Comparison of ENCODE assay signal across 20 mouse cellular contexts in genomic region chr2:76076047-76076446, GRCm38 (mm10).
DNase-seq lines count a peak whose midpoint lies in the region; ATAC-seq lines count a peak whose summit lies in the region.
"Had no signal": no experiment of that assay in that cellular context is flagged by ENCODE, and none has a peak within 500 bp of the region (broad histone marks: within the 10 kb centered on the region; RNA-seq: fewer than 3 reads in every experiment).

No protein-coding gene starts in this region.

- WGBS in kidney, embryonic 14.5 days: 51% methylated on average over 4 of the region's 4 CpGs
- WGBS in kidney, embryonic 16.5 days: 54% methylated on average over 4 of the region's 4 CpGs

- no peak overlapping the region for H3K4me3 ChIP-seq in kidney, embryonic 14.5 days (ENCODE audit: low read length)
- H3K4me3 ChIP-seq in kidney, embryonic 16.5 days (ENCODE audit: low read length): no peak overlapping the region
- H3K4me3 ChIP-seq: embryonic facial prominence, embryonic 10.5 days; embryonic facial prominence, embryonic 12.5 days; forebrain, embryonic 13.5 days; forebrain, embryonic 15.5 days had no signal

- no peak overlapping the region for H3K9ac ChIP-seq in kidney, embryonic 14.5 days (ENCODE audit: low read depth, low read length)
- H3K9ac ChIP-seq in kidney, embryonic 16.5 days (replicated peaks; ENCODE audit: low read length): no peak overlapping the region
- H3K9ac ChIP-seq: embryonic facial prominence, embryonic 12.5 days; forebrain, embryonic 13.5 days; forebrain, embryonic 15.5 days had no signal

- no peak overlapping the region for H3K4me2 ChIP-seq in kidney, embryonic 14.5 days (replicated peaks; ENCODE audit: low read depth, low read length)
- no peak overlapping the region for H3K4me2 ChIP-seq in kidney, embryonic 16.5 days (replicated peaks; ENCODE audit: low read depth, low read length)
- H3K4me2 ChIP-seq: embryonic facial prominence, embryonic 12.5 days; forebrain, embryonic 13.5 days; forebrain, embryonic 15.5 days had no signal

- H3K4me1 ChIP-seq in kidney, embryonic 14.5 days (ENCODE audit: control insufficient read depth, insufficient read depth, low read length): peaks cover 26% of the 10 kb centered on the region; the same call in 1 of the 2 replicates
- H3K4me1 ChIP-seq in kidney, embryonic 16.5 days (ENCODE audit: insufficient read depth, low read length): peaks cover 21% of the 10 kb centered on the region
- H3K4me1 ChIP-seq: embryonic facial prominence, embryonic 12.5 days; forebrain, embryonic 13.5 days; forebrain, embryonic 15.5 days had no signal

- no peaks in the 10 kb centered on the region for H3K36me3 ChIP-seq in kidney, embryonic 14.5 days (ENCODE audit: control insufficient read depth, insufficient read depth, low read length)
- no peaks in the 10 kb centered on the region for H3K36me3 ChIP-seq in kidney, embryonic 16.5 days (ENCODE audit: insufficient read depth, low read length)
- H3K36me3 ChIP-seq: embryonic facial prominence, embryonic 10.5 days; embryonic facial prominence, embryonic 12.5 days; forebrain, embryonic 15.5 days had no signal

- no peaks in the 10 kb centered on the region for H3K27me3 ChIP-seq in kidney, embryonic 14.5 days (ENCODE audit: control insufficient read depth, insufficient read depth, low read length)
- H3K27me3 ChIP-seq in kidney, embryonic 16.5 days (ENCODE audit: insufficient read depth, low read length): no peaks in the 10 kb centered on the region
- H3K27me3 ChIP-seq: embryonic facial prominence, embryonic 12.5 days; forebrain, embryonic 13.5 days; forebrain, embryonic 15.5 days had no signal

- no peak for DNase-seq in kidney, postnatal 25 days
- DNase-seq in kidney, postnatal 4 days: no peak
- DNase-seq in kidney, postnatal 10 days: peak; percentile 37
- peak; percentile 36 for DNase-seq in kidney, postnatal 14 days
- DNase-seq in adrenal gland, postnatal 4 days (ENCODE audit: low spot score in 2 of 2): no peak
- no peak for DNase-seq in urinary bladder, postnatal 4 days (ENCODE audit: low spot score in 2 of 2)
- DNase-seq: adrenal gland, adult 2 months; adrenal gland, postnatal 10 days; adrenal gland, postnatal 25 days; cerebellum, adult 11-12 months; cerebellum, adult 2 months; cerebellum, adult 9-10 months; cerebellum, postnatal 10 days; cerebellum, postnatal 25 days had no signal

- H3K27ac ChIP-seq in kidney, embryonic 14.5 days (ENCODE audit: low read depth, low read length): peak overlapping the region; percentile 63
- H3K27ac ChIP-seq in kidney, embryonic 16.5 days (ENCODE audit: low read length): peak overlapping the region; percentile 53; the same call in 1 of the 2 replicates
- H3K27ac ChIP-seq: embryonic facial prominence, embryonic 10.5 days; embryonic facial prominence, embryonic 12.5 days; forebrain, embryonic 13.5 days; forebrain, embryonic 15.5 days had no signal

- H3K9me3 ChIP-seq in kidney, embryonic 14.5 days (ENCODE audit: control insufficient read depth, low read length): no peaks in the 10 kb centered on the region
- H3K9me3 ChIP-seq in kidney, embryonic 16.5 days (ENCODE audit: low read length): no peaks in the 10 kb centered on the region
- H3K9me3 ChIP-seq: embryonic facial prominence, embryonic 10.5 days; embryonic facial prominence, embryonic 12.5 days; forebrain, embryonic 13.5 days; forebrain, embryonic 15.5 days had no signal

- peak; percentile 42; the same call in 1 of the 2 replicates for ATAC-seq in kidney, embryonic 14.5 days (ENCODE audit: low FRiP score, low TSS enrichment)
- peak; percentile 82; the same call in 1 of the 2 replicates for ATAC-seq in kidney, embryonic 16.5 days (ENCODE audit: low FRiP score, low TSS enrichment)
- ATAC-seq: forebrain, embryonic 13.5 days; forebrain, embryonic 15.5 days had no signal

Comparison
In these comparisons a context has a peak if more than half of its experiments do, and no peak if none do; other contexts are left out.
1. DNase-seq: peak in kidney, postnatal 10 days (single experiment) and kidney, postnatal 14 days (single experiment); none in kidney, postnatal 25 days (0 of 2), kidney, postnatal 4 days (0 of 2), adrenal gland, postnatal 4 days (0 of 2) and urinary bladder, postnatal 4 days (0 of 2).